Mouse (Mus musculus) CD8-positive naive resting alpha-beta T cell, adult 2 months (primary cell): ENCODE results near the gene Prss57.
"Not testable (repeated sequence)": the region's sequence is repeated elsewhere in the genome, so short reads cannot be mapped to it uniquely, and the experiment has no call there.

ENCODE experiments used
- DNase-seq, 2 experiments: peaks; one replicate each; pipeline ENCODE4 v3.0.0; 2022; ENCODE audit warnings: low read depth in 2 of 2, low spot score in 2 of 2

Prss57 gene

GRCm38 (mm10) chr10:79760603-79761143 is 30.1 kb downstream of the Prss57 start:
- no peak for DNase-seq

- DNase-seq = not testable (repeated sequence)
Measured at GRCm38 (mm10) chr10:79759675-79760074, 31.1 kb downstream of the Prss57 start.

- DNase-seq = no peak
Measured at GRCm38 (mm10) chr10:79756660-79757059, 34.1 kb downstream of the Prss57 start.

GRCm38 (mm10) chr10:79755854-79756253 is 34.9 kb downstream of the Prss57 start:
- no peak for DNase-seq

GRCm38 (mm10) chr10:79754856-79755516 is 35.8 kb downstream of the Prss57 start, which contains the start of gene Fgf22:
Fgf22 (plus strand) TSS chr10:79755076.
- no peak for DNase-seq

- no peak for DNase-seq
Measured at GRCm38 (mm10) chr10:79748496-79748895, 42.3 kb downstream of the Prss57 start.

GRCm38 (mm10) chr10:79746774-79747151 is 44.0 kb downstream of the Prss57 start:
- no peak for DNase-seq

- peak; percentile 91 to 92 for DNase-seq
Measured at GRCm38 (mm10) chr10:79745898-79746773, 44.6 kb downstream of the Prss57 start, which contains the start of gene Polrmt. Polrmt (minus strand) TSS chr10:79746581.

GRCm38 (mm10) chr10:79745411-79745810 is 45.4 kb downstream of the Prss57 start:
- no peak for DNase-seq

- DNase-seq = no peak
Measured at GRCm38 (mm10) chr10:79743650-79744365, 47.0 kb downstream of the Prss57 start.

GRCm38 (mm10) chr10:79743161-79743560 is 47.6 kb downstream of the Prss57 start:
- no peak for DNase-seq

- DNase-seq = no peak
Measured at GRCm38 (mm10) chr10:79740863-79741262, 49.9 kb downstream of the Prss57 start.

GRCm38 (mm10) chr10:79739234-79739633 is 51.5 kb downstream of the Prss57 start:
- no peak for DNase-seq

- no peak for DNase-seq
Measured at GRCm38 (mm10) chr10:79738259-79738658, 52.5 kb downstream of the Prss57 start.

- DNase-seq = no peak
Measured at GRCm38 (mm10) chr10:79736706-79737105, 54.1 kb downstream of the Prss57 start.

- no peak for DNase-seq
Measured at GRCm38 (mm10) chr10:79735361-79735760, 55.4 kb downstream of the Prss57 start.

GRCm38 (mm10) chr10:79733847-79734246 is 56.9 kb downstream of the Prss57 start:
- no peak for DNase-seq

- peak in 1 of 2 experiments; percentile 52 for DNase-seq
Measured at GRCm38 (mm10) chr10:79732500-79732899, 58.3 kb downstream of the Prss57 start.
